In genomic region chr1:25777459-25777858, GRCm38 (mm10) we compare ENCODE assay signal across 23 mouse cellular contexts. TPM values are rescaled to one million over a fixed set of nuclear protein-coding genes. Genes with fewer than 3 reads are reported as not detected.
DNase-seq lines count a peak whose midpoint lies in the region; ATAC-seq and TF ChIP-seq lines count a peak whose summit lies in the region.
"Had no signal": no experiment of that assay in that cellular context is flagged by ENCODE, and none has a peak within 500 bp of the region (broad histone marks: within the 10 kb centered on the region; RNA-seq: fewer than 3 reads in every experiment).

No protein-coding gene starts in this region.

- H3K27ac ChIP-seq in layer of hippocampus, adult 2 months = peak overlapping the region; percentile 82; the same call in 1 of the 2 replicates
- H3K27ac ChIP-seq: embryonic facial prominence, embryonic 13.5 days; embryonic facial prominence, embryonic 15.5 days; forebrain, embryonic 10.5 days; forebrain, embryonic 12.5 days had no signal

- DNase-seq in cerebellum, postnatal 10 days = peak; percentile 37 to 46
- no peak for DNase-seq in layer of hippocampus, adult 2 months (ENCODE audit: low spot score in 2 of 2)
- DNase-seq in layer of hippocampus, postnatal 25 days (ENCODE audit: extremely low spot score in 1 of 2, low spot score in 1 of 2) = no peak
- no peak for DNase-seq in MN1 (ENCODE audit: low spot score)
- DNase-seq: adrenal gland, adult 8-10 months; adrenal gland, postnatal 14 days; adrenal gland, postnatal 36 days; cerebellum, adult 11-12 months; cerebellum, adult 9-11 months; cerebellum, postnatal 36 days; embryo, embryonic 11 days had no signal

- ATAC-seq in cerebellum, adult (ENCODE audit: insufficient number of reproducible peaks, low FRiP score, low TSS enrichment) = no peak
- ATAC-seq: activated CD4-positive, CD25-positive, alpha-beta regulatory T cell, adult 4 months; forebrain, embryonic 14.5 days; forebrain, embryonic 16.5 days; Patski had no signal

- no peak overlapping the region for H3K4me3 ChIP-seq in layer of hippocampus, adult 2 months
- H3K4me3 ChIP-seq: embryonic facial prominence, embryonic 13.5 days; embryonic facial prominence, embryonic 15.5 days; erythroblast, embryonic 14.5 days; forebrain, embryonic 10.5 days; forebrain, embryonic 12.5 days had no signal

- TF ChIP-seq CTCF in layer of hippocampus, adult 2 months (conservative IDR thresholded peaks at IDR 0.05) = no peak

RNA-seq across cellular contexts. Expression of gene Adgrb3, which starts 52.0 kb away (rescaled TPM):
- 100 to 1,000 TPM; 111 to 118 TPM for total RNA-seq in layer of hippocampus, adult 2 months (2021)
- 100 to 1,000 TPM; 106 to 121 TPM for total RNA-seq in layer of hippocampus, postnatal 25 days (2021)
- total RNA-seq: common myeloid progenitor, adult 5-6 weeks; MEL had no signal

Comparison
In these comparisons a context has a peak if more than half of its experiments do, and no peak if none do; other contexts are left out.
1. DNase-seq: peak in cerebellum, postnatal 10 days (2 of 2); none in layer of hippocampus, adult 2 months (0 of 2), layer of hippocampus, postnatal 25 days (0 of 2) and MN1 (single experiment).